Mouse (Mus musculus) lung, postnatal 0 days (tissue): ENCODE measurements around the gene Mgmt.

Experiments used
- CTCF ChIP-seq: IDR thresholded peaks from 2 replicates; pipeline ENCODE4 v1.5.1; 2016; ENCODE audit warnings: antibody characterized with exemption, mild to moderate bottlenecking
- EP300 ChIP-seq: IDR thresholded peaks from 2 replicates; pipeline ENCODE4 v1.6.1; 2016; ENCODE audit warnings: antibody characterized with exemption, mild to moderate bottlenecking, control low read depth

DNA sequence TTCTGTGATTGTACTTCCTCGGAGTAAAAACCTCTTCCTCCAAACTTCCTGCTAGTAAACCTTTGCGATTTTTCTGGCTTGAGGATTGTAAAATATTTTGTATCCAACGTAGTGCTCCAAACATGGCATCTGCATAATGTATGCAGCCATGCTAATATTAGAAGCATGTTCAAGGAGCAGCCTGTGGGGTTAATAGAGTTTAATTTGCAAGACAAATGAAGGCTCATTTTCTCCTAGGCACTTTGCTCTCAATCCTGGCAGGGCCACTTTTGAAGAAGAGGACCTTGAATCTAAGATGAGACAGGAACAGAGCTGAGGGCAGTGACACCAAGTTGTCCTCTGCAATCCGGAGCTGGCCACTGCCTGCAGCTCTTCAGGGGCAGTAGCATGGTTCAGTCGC, 141.5 kb downstream of the Mgmt start:
- TF ChIP-seq CTCF (no peak), EP300 (no peak)
